Mouse (Mus musculus): ENCODE results near the gene Lrp5. TPM values are rescaled to one million over a fixed set of nuclear protein-coding genes. Genes with fewer than 3 reads are reported as not detected.

The Lrp5 gene
- polyA plus RNA-seq, 1 experiment from 2014 or later, result 2.6 TPM

DNA sequence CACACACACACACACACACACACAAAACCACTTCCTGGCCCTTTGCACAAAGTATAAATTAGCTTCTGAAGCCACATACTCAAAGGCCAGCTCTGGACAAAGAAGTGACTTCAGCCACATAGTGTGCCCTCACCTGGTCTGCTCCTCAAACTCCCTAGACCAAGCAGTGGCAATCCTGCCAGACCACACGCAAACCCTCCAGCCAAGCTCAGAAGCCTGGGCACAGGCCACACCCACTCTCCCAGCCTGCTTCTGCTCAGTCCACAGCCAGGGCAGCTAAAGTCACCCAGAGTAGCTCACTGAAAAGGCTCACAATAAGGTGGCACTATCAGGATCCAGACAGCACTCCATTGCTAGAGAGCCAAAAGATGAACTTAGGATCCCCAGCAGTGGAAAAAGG lies 30.2 kb downstream of the Lrp5 start:
- Histone ChIP-seq H3K9me3 (ENCODE audit: control insufficient read depth, low read length) (no peaks in the 10 kb centered on the region), H3K4me3 (ENCODE audit: low read depth, low read length) (no peak overlapping the region), H3K9ac (ENCODE audit: low read length) (no peak overlapping the region), H3K27ac (replicated peaks) (no peak overlapping the region), H3K36me3 (ENCODE audit: control insufficient read depth, insufficient read depth, low read length) (peaks cover 16% of the 10 kb centered on the region), H3K4me2 (replicated peaks; ENCODE audit: low read depth) (no peak overlapping the region), H3K4me1 (replicated peaks; ENCODE audit: control insufficient read depth, insufficient read depth) (no peaks in the 10 kb centered on the region), H3K27me3 (ENCODE audit: control insufficient read depth, insufficient read depth, low read length) (no peaks in the 10 kb centered on the region)
- TF ChIP-seq EP300 (optimal IDR thresholded peaks at IDR 0.05) (no peak), CTCF (IDR thresholded peaks at IDR 0.05; ENCODE audit: low read depth) (no peak)
- WGBS, result 38% methylated on average over 1 of the region's 1 CpGs
- ATAC-seq (ENCODE audit: low FRiP score, low TSS enrichment) (peak; percentile 50), DNase-seq (ENCODE audit: low spot score) (no peak)

DNA sequence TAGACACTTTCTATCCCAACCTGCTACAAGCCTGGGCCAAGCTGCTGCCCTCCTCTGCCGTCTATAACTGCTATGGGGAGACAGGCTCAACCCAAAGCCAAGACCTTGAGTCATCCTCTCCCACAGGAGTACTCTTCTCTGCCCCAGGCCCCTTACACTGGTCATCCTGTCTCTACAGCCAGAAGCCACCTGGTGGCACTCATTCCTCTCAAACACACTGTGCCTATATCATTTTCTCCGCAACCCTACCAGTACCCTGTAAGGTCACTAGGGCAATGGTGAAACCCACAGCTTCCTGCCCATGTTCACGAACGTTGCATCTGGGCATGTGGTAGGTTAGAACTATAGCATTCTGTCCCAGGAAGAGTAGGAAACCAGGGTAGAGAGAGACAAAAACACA lies 31.4 kb downstream of the Lrp5 start:
- no peak for DNase-seq (ENCODE audit: low spot score)
- H3K9ac ChIP-seq (ENCODE audit: low read length), result no peak overlapping the region
- WGBS, result 77% methylated on average over 4 of the region's 4 CpGs
- H3K27ac ChIP-seq (replicated peaks), result no peak overlapping the region
- no peak overlapping the region for H3K4me3 ChIP-seq (ENCODE audit: low read depth, low read length)
- no peak overlapping the region for H3K4me2 ChIP-seq (replicated peaks; ENCODE audit: low read depth)
- H3K27me3 ChIP-seq (ENCODE audit: control insufficient read depth, insufficient read depth, low read length), result no peaks in the 10 kb centered on the region
- H3K4me1 ChIP-seq (replicated peaks; ENCODE audit: control insufficient read depth, insufficient read depth), result no peaks in the 10 kb centered on the region
- no peaks in the 10 kb centered on the region for H3K9me3 ChIP-seq (ENCODE audit: control insufficient read depth, low read length)
- H3K36me3 ChIP-seq (ENCODE audit: control insufficient read depth, insufficient read depth, low read length), result peaks cover 16% of the 10 kb centered on the region
- no peak for TF ChIP-seq EP300 (optimal IDR thresholded peaks at IDR 0.05)
- TF ChIP-seq CTCF (IDR thresholded peaks at IDR 0.05; ENCODE audit: low read depth), result peak; percentile 39
- no peak for ATAC-seq (ENCODE audit: low FRiP score, low TSS enrichment)

DNA sequence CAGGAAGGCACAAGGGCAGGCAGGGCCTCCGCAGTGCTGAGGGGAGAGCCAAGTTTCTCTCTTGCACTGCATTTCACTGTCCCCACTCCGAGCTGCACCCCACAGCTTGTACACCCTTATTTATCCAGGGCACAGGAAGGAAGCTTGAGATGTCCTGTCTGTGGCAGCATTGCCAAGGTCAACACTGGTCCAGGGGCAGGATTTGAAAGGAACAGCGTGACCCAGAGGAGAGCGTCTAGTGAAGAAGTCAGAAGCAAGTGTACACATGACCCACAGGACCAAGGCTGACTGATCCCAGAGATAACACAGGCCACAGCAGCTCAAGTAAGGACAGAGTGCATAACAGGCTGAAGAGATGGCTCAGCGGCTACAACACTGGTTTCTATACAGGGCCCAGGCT lies 32.3 kb downstream of the Lrp5 start:
- H3K4me1 ChIP-seq (replicated peaks; ENCODE audit: control insufficient read depth, insufficient read depth), result no peaks in the 10 kb centered on the region
- 0 out of 2 replicates have a peak overlapping the region, but pooled peaks have one; percentile 24 for H3K27ac ChIP-seq (replicated peaks)
- H3K27me3 ChIP-seq (ENCODE audit: control insufficient read depth, insufficient read depth, low read length), result no peaks in the 10 kb centered on the region
- H3K9ac ChIP-seq (ENCODE audit: low read length), result no peak overlapping the region
- DNase-seq (ENCODE audit: low spot score) (no peak), ATAC-seq (ENCODE audit: low FRiP score, low TSS enrichment) (no peak)
- H3K9me3 ChIP-seq (ENCODE audit: control insufficient read depth, low read length), result no peaks in the 10 kb centered on the region
- no peak overlapping the region for H3K4me3 ChIP-seq (ENCODE audit: low read depth, low read length)
- H3K36me3 ChIP-seq (ENCODE audit: control insufficient read depth, insufficient read depth, low read length), result peaks cover 16% of the 10 kb centered on the region
- TF ChIP-seq EP300 (optimal IDR thresholded peaks at IDR 0.05) (no peak), CTCF (IDR thresholded peaks at IDR 0.05; ENCODE audit: low read depth) (no peak)
- H3K4me2 ChIP-seq (replicated peaks; ENCODE audit: low read depth), result no peak overlapping the region
- WGBS, result 72% methylated on average over 5 of the region's 5 CpGs

GRCm38 (mm10) chr19:3653508-3653907 lies 32.9 kb downstream of the Lrp5 start:
- Histone ChIP-seq H3K9me3 (ENCODE audit: control insufficient read depth, low read length) (no peaks in the 10 kb centered on the region), H3K4me1 (replicated peaks; ENCODE audit: control insufficient read depth, insufficient read depth) (no peaks in the 10 kb centered on the region), H3K4me2 (replicated peaks; ENCODE audit: low read depth) (no peak overlapping the region), H3K9ac (ENCODE audit: low read length) (no peak overlapping the region), H3K27me3 (ENCODE audit: control insufficient read depth, insufficient read depth, low read length) (no peaks in the 10 kb centered on the region), H3K27ac (replicated peaks) (0 out of 2 replicates have a peak overlapping the region, but pooled peaks have one; percentile 24), H3K4me3 (ENCODE audit: low read depth, low read length) (no peak overlapping the region), H3K36me3 (ENCODE audit: control insufficient read depth, insufficient read depth, low read length) (peaks cover 16% of the 10 kb centered on the region)
- no peak for ATAC-seq (ENCODE audit: low FRiP score, low TSS enrichment)
- TF ChIP-seq EP300 (optimal IDR thresholded peaks at IDR 0.05), result no peak
- no peak for TF ChIP-seq CTCF (IDR thresholded peaks at IDR 0.05; ENCODE audit: low read depth)
- no peak for DNase-seq (ENCODE audit: low spot score)
- WGBS, result 80% methylated on average over 4 of the region's 4 CpGs

DNA sequence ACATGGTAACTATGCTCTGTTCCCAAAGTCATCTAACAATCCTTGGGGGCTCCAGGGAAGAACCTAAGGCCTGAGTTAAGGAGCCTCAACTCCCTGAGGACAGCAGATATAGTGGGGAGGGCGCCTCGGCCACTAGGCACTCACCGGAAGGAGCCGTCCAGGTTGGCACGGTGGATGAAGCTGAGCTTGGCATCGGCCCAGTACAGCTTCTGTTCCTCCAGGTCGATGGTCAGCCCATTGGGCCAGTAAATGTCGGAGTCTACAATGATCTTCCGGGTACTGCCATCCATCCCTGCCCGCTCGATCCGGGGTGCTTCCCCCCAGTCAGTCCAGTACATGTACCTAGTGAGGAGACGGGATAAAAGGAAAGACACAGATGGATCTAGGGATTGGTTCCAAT lies 34.4 kb downstream of the Lrp5 start:
- 99% methylated on average over 13 of the region's 13 CpGs for WGBS
- no peak overlapping the region for H3K4me2 ChIP-seq (replicated peaks; ENCODE audit: low read depth)
- no peaks in the 10 kb centered on the region for H3K27me3 ChIP-seq (ENCODE audit: control insufficient read depth, insufficient read depth, low read length)
- ATAC-seq (ENCODE audit: low FRiP score, low TSS enrichment) (no peak), DNase-seq (ENCODE audit: low spot score) (no peak)
- TF ChIP-seq EP300 (optimal IDR thresholded peaks at IDR 0.05) (no peak), CTCF (IDR thresholded peaks at IDR 0.05; ENCODE audit: low read depth) (no peak)
- H3K4me1 ChIP-seq (replicated peaks; ENCODE audit: control insufficient read depth, insufficient read depth), result no peaks in the 10 kb centered on the region
- H3K27ac ChIP-seq (replicated peaks), result no peak overlapping the region
- H3K4me3 ChIP-seq (ENCODE audit: low read depth, low read length), result no peak overlapping the region
- H3K9ac ChIP-seq (ENCODE audit: low read length), result no peak overlapping the region
- H3K36me3 ChIP-seq (ENCODE audit: control insufficient read depth, insufficient read depth, low read length), result peaks cover 16% of the 10 kb centered on the region; the same call in 1 of the 2 replicates
- H3K9me3 ChIP-seq (ENCODE audit: control insufficient read depth, low read length), result no peaks in the 10 kb centered on the region

DNA sequence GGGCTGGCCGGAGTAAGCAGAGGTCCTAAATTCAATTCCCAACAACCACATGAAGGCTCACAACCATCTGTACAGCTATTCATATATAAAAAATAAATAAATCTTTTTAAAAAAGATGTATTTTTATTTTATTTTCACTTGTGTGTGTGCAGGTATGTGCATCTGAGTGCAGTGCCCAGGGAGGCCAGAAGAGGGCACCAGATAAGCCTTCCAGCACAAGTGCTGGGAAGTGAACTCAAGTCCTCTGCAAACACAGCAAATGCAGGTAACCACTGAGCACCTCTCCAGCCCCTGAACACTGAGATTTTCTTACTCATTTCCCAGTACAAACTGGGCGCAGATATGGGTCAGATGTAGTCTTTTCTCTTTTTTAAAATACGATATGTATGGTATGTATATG lies 35.1 kb downstream of the Lrp5 start:
- Histone ChIP-seq H3K9ac (ENCODE audit: low read length) (no peak overlapping the region), H3K4me1 (replicated peaks; ENCODE audit: control insufficient read depth, insufficient read depth) (no peaks in the 10 kb centered on the region), H3K27ac (replicated peaks) (no peak overlapping the region), H3K4me3 (ENCODE audit: low read depth, low read length) (no peak overlapping the region), H3K9me3 (ENCODE audit: control insufficient read depth, low read length) (no peaks in the 10 kb centered on the region), H3K4me2 (replicated peaks; ENCODE audit: low read depth) (no peak overlapping the region), H3K36me3 (ENCODE audit: control insufficient read depth, insufficient read depth, low read length) (peaks cover 16% of the 10 kb centered on the region; the same call in 1 of the 2 replicates), H3K27me3 (ENCODE audit: control insufficient read depth, insufficient read depth, low read length) (no peaks in the 10 kb centered on the region)
- ATAC-seq (ENCODE audit: low FRiP score, low TSS enrichment) (no peak), DNase-seq (ENCODE audit: low spot score) (no peak)
- WGBS, result 98% methylated on average over 3 of the region's 3 CpGs
- TF ChIP-seq EP300 (optimal IDR thresholded peaks at IDR 0.05) (no peak), CTCF (IDR thresholded peaks at IDR 0.05; ENCODE audit: low read depth) (peak; percentile 60)
